Mouse (Mus musculus) spleen, adult 2 months (tissue): ENCODE measurements at regions not wholly inside any gene's neighbourhood (a gene's known extent, or its start where the extent isn't known, plus 50 kb on each side); places are given as distances from the start of the nearest gene placed in this dataset.

Experiments used
- DNase-seq, 2 experiments: peaks; one replicate each; pipeline versions ENCODE4 v3.0.0 to v3.0.0-alpha.2; 2012 to 2021; ENCODE audit warnings: low spot score in 2 of 2, low read depth in 1 of 2
- H3K27ac ChIP-seq: fragments of 200-500 bp; 2 replicates; pipeline ENCODE4 v1.5.1; 2012; ENCODE audit warnings: low read length, inconsistent platforms; ENCODE audit not compliant: insufficient read depth
- H3K27me3 ChIP-seq: fragments of 200-500 bp; 2 replicates; pipeline ENCODE4 v1.6.1; 2012; ENCODE audit warnings: mild to moderate bottlenecking, moderate library complexity, low read length, inconsistent platforms; ENCODE audit not compliant: control insufficient read depth, insufficient read depth
- H3K36me3 ChIP-seq: fragments of 200-500 bp; 2 replicates; pipeline ENCODE4 v1.6.1; 2012; ENCODE audit warnings: mild to moderate bottlenecking, low read length, inconsistent platforms; ENCODE audit not compliant: control insufficient read depth, insufficient read depth
- H3K4me1 ChIP-seq: fragments of 200-500 bp; 2 replicates; pipeline ENCODE4 v1.6.1; 2011; ENCODE audit warnings: inconsistent platforms; ENCODE audit not compliant: control insufficient read depth, insufficient read depth, insufficient read length
- H3K4me3 ChIP-seq: fragments of 200-500 bp; 2 replicates; pipeline ENCODE4 v1.5.1; 2011; ENCODE audit warnings: mild to moderate bottlenecking, inconsistent platforms; ENCODE audit not compliant: insufficient read depth, insufficient read length; ENCODE audit errors: extremely low read depth
- CTCF ChIP-seq: fragments of 200-500 bp; IDR thresholded peaks from 2 replicates; pipeline ENCODE4 v1.5.1; 2011; ENCODE audit warnings: mild to moderate bottlenecking, inconsistent platforms; ENCODE audit not compliant: insufficient read depth, insufficient read length, insufficient replicate concordance; ENCODE audit errors: extremely low read depth
- POLR2A ChIP-seq: fragments of 200-500 bp; IDR thresholded peaks from 2 replicates; pipeline ENCODE4 v1.6.1; 2011; ENCODE audit warnings: low read depth, low read length, inconsistent platforms
- WGBS: fragments of 180-500 bp; shearing (Covaris S2); methylation state at CpG from one replicate; pipeline ENCODE4 v1.1.7; 2018; 5-methylcytosine and 5-hydroxymethylcytosine counted together

DNA sequence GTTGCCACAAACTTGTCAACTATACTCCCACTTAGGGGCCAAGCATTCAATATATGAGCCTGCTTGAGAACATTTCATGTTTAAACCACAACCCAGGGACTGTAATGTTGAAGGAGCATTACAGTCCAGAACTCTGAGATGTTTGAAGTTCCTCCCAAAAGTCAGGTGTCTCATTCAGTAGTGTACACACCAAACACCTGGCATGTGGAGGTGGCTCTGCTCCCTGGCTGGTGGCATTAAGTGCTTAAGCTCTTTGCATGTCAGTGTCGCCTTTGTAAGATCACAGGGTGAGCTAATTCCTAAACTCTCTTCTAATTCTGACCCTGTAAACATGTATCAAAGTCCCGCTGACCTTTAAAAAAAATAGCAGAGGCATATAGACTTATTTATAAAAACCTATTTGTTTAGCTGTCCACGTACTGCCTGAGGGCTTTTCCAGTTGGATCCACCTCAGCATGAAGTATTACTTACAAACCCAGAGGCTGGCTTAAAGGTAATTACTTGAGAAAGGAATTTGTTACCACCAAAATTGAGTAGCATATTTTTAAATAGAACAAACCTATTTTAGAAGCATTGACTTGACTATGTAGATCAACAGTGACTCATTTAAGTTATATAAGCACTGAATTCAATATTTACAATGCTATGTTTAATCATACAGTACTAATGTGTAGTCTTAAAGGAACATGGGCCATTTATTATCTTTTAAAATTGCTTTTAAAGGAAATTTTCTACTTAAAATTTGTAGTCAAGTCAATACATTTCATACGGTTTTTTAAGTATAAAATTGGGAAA is 276.3 kb upstream of the Fermt1 start:
- Histone ChIP-seq H3K4me1 (no peaks in the 10 kb centered on the region), H3K4me3 (no peak overlapping the region), H3K27ac (no peak overlapping the region), H3K27me3 (no peaks in the 10 kb centered on the region), H3K36me3 (no peaks in the 10 kb centered on the region)
- TF ChIP-seq POLR2A, result no peak
- no peak for TF ChIP-seq CTCF
- DNase-seq, result no peak
- 81% methylated on average over 4 of the region's 4 CpGs for WGBS

DNA sequence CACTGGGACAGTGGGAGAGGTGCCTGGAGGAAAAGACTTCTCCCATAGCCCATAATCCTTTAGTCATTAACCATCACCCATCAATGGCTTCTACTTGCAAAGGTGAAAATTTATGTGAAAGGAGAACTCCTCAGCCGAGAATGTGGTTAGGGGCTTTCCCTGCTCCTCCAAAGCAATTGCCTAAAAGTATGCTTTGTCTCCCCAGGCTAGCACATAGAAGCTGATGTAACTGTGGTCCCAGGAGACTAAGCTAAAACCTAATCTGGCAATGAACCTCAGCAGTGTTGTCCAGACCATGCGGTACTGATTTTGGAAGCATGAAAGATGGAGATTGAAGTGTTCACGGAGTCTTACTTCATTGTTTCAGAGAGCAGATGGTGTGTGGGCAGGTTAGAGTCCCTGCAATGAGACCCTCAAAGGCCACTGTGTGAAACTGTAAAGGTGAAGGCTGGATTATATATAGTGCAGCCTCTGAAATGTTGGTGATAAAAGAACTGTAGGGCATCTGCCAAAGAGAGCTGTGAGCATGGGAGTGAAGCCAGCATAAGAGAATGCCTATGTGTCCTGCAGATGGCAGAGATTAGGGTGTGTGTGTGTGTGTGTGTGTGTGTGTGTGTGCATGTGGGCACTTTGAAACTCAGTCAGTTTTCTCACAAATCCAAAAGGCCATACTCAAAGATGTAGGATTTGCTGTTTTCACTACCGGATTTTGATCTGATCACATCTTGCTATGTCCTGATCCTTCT is 289.6 kb upstream of the Fermt1 start:
- DNase-seq, result no peak
- H3K4me1 ChIP-seq, result no peaks in the 10 kb centered on the region
- H3K36me3 ChIP-seq, result no peaks in the 10 kb centered on the region
- no peak for TF ChIP-seq POLR2A
- no peak for TF ChIP-seq CTCF
- no peaks in the 10 kb centered on the region for H3K27me3 ChIP-seq
- no peak overlapping the region for H3K4me3 ChIP-seq
- H3K27ac ChIP-seq, result no peak overlapping the region
- whole genome bisulfite sequencing, result 66% methylated on average over 4 of the region's 4 CpGs

DNA sequence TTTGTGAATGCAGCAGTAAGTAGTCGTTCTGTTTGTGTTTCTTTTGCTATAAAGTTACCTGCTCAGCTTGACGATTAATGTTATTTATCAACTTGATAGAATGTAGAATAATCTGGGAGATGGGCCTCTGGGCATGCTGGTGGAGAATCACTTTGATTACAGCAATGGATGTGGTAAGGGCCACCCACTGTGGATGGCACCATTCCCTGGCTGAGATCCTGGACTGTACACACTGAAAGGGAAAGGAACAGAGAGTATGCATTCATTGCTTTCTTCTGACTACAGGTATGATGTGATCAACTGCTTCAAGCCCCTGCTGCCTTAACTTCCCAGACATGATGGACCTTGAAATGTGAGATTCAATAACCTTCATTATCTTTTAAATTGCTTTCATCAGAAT is 299.8 kb upstream of the Bmp2 start:
- 81% methylated on average over 2 of the region's 2 CpGs for WGBS

DNA sequence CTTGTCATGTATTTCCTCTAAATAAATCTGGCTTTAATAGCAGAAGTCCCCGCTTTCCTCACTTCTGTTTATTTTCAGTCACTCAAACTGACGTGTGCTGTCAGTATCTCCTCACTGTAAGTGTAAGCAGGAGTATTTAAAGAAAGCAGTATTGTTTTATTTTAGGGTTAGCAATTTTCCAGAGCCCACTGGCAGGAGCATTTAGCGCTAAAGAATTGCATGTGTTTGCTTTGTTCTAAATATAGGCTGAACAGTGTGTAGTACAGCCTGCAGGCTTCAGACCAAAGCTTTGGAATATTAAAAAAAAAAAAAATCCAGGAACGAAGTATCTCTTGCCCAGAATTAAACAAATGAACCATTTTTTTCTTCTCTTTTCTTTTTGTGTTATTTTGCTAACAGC is 277.5 kb upstream of the Bmp2 start:
- Histone ChIP-seq H3K4me1 (no peaks in the 10 kb centered on the region), H3K4me3 (no peak overlapping the region), H3K27me3 (no peaks in the 10 kb centered on the region), H3K27ac (no peak overlapping the region), H3K36me3 (no peaks in the 10 kb centered on the region)
- 47% methylated on average over 4 of the region's 4 CpGs for WGBS
- DNase-seq, result no peak
- TF ChIP-seq POLR2A, result no peak
- no peak for TF ChIP-seq CTCF

More for the DNA sequence above, 299.8 kb upstream of the Bmp2 start:
- Histone ChIP-seq H3K27ac (no peak overlapping the region), H3K27me3 (no peaks in the 10 kb centered on the region), H3K4me1 (no peaks in the 10 kb centered on the region), H3K4me3 (no peak overlapping the region), H3K36me3 (no peaks in the 10 kb centered on the region)
- DNase-seq, result no peak
- TF ChIP-seq POLR2A (no peak), CTCF (no peak)

DNA sequence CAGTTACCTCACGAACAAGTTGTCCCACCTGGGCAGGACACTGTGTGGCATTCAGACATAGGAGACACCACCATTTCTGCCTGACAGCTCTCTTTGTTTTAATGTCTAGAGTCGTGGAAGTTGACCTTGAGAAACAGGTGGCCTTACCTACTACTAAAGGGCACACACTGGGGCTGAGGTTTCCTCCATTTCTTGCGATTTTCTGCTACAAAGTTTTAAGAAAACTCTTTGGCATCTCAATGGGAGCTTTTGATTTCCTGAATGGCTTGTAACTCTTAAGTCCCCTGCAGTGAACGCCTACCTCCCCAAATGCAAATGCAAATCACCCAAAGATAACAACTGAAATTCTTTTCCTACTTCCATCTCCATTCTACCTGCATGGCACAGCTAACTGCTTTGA is 273.4 kb upstream of the Bmp2 start:
- H3K36me3 ChIP-seq, result no peaks in the 10 kb centered on the region
- H3K4me3 ChIP-seq, result no peak overlapping the region
- DNase-seq, result no peak
- H3K4me1 ChIP-seq, result no peaks in the 10 kb centered on the region
- 57% methylated on average over 4 of the region's 4 CpGs for WGBS
- H3K27ac ChIP-seq, result no peak overlapping the region
- H3K27me3 ChIP-seq, result no peaks in the 10 kb centered on the region
- TF ChIP-seq POLR2A, result no peak
- TF ChIP-seq CTCF, result no peak

DNA sequence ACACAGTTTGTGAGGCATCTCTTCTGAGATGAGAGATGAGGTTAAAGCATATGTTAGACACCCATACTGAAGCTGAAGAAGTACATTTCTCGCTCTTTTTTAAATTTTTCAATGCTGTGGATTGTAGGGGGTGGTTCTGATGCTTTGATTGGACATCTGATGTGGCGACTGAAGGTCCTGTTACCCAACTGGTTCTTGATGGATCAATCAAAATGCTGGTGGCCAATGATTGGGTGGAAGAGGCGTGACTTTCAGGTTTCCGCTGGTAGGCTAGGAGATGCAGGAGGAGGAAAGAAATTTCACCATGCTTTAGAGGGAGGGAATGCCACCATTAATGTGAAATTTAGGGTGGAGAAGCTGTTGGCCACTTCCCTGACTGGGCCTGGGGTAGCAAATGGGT is 272.7 kb upstream of the Bmp2 start:
- no peak for TF ChIP-seq CTCF
- no peak for TF ChIP-seq POLR2A
- WGBS, result 91% methylated on average over 4 of the region's 4 CpGs
- H3K27me3 ChIP-seq, result no peaks in the 10 kb centered on the region
- no peaks in the 10 kb centered on the region for H3K4me1 ChIP-seq
- no peak overlapping the region for H3K27ac ChIP-seq
- no peaks in the 10 kb centered on the region for H3K36me3 ChIP-seq
- no peak for DNase-seq
- no peak overlapping the region for H3K4me3 ChIP-seq

DNA sequence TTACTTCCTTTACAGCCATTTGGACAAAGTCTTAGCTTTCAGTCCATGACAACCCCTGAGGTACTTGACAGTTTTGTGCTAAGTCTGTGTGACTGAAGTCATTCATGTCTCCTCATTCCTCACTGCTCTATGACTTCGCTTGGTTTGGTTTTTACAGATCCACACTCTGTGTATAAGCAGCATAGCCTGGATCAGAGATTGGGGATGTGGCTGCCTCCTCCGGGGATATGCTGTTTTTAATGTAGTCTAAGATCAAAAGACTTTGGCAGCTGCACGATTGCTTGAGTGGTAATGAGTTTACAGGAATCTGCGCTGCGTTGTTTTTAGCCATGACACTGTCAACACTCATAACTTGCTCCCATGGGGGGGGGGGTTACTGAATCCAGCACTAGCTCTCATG is 269.3 kb upstream of the Bmp2 start:
- Histone ChIP-seq H3K4me3 (no peak overlapping the region), H3K27me3 (no peaks in the 10 kb centered on the region), H3K4me1 (no peaks in the 10 kb centered on the region), H3K36me3 (no peaks in the 10 kb centered on the region), H3K27ac (no peak overlapping the region)
- TF ChIP-seq CTCF (no peak), POLR2A (no peak)
- WGBS, result 84% methylated on average over 5 of the region's 5 CpGs
- no peak for DNase-seq
